ENCODE assay signal across 8 mouse cellular contexts in genomic region chr6:13280835-13281234, GRCm38 (mm10). TPM values are rescaled to one million over a fixed set of nuclear protein-coding genes. Genes with fewer than 3 reads are reported as not detected.
DNase-seq lines count a peak whose midpoint lies in the region; ATAC-seq lines count a peak whose summit lies in the region.

No protein-coding gene starts in this region.

- peak; percentile 19 to 50 for DNase-seq in heart, postnatal 10 days
- no peak for DNase-seq in heart, adult 9 months (ENCODE audit: low spot score in 2 of 2)
- peak; percentile 10 for DNase-seq in ovary, postnatal 14 days (ENCODE audit: low spot score)
- DNase-seq in ovary, postnatal 10 days (ENCODE audit: low spot score), result no peak
- DNase-seq in WW6 (ENCODE audit: low read depth, low spot score), result peak; percentile 4
- peak; percentile 27 to 41 for DNase-seq in layer of hippocampus, postnatal 10 days (ENCODE audit: low spot score in 2 of 2)
- DNase-seq in thymus, postnatal 25 days, result no peak

- intact Hi-C loops in heart, postnatal 10 days (cut with DNase I), result loop anchor here (1.0 to 5.0 kb wide), 3 partner anchors 33 to 966 kb away; no protein-coding TSS in a partner anchor

- no peak; the same call in 1 of the 2 replicates for ATAC-seq in granulocyte monocyte progenitor cell, adult 5-6 weeks (replicated peaks; ENCODE audit: poor library complexity, severe bottlenecking)

RNA-seq across cellular contexts. Expression of gene Vwde, which starts 56.1 kb away (rescaled TPM):
- total RNA-seq in heart, postnatal 10 days (2021), result not detected
- under 1 TPM; 0.09 to 0.36 TPM for total RNA-seq in layer of hippocampus, postnatal 10 days (2021)
- total RNA-seq in granulocyte monocyte progenitor cell, adult 5-6 weeks (2014; fragmentation: Nextera tagmentation), result not detected in 2 replicates
- total RNA-seq in granulocyte monocyte progenitor cell, adult 5-6 weeks (2017), result not detected in 2 replicates

Comparison
In these comparisons a context has a peak if more than half of its experiments do, and no peak if none do; other contexts are left out.
1. DNase-seq: peak in heart, postnatal 10 days (2 of 2), ovary, postnatal 14 days (single experiment), WW6 (single experiment) and layer of hippocampus, postnatal 10 days (2 of 2); none in heart, adult 9 months (0 of 2), ovary, postnatal 10 days (single experiment) and thymus, postnatal 25 days (single experiment).